Mouse (Mus musculus): ENCODE results near the gene Atg4d.
A peak's percentile ranks its signal among the peaks of the same experiment; 100 is the strongest.
"Not testable (repeated sequence)": the region's sequence is repeated elsewhere in the genome, so short reads cannot be mapped to it uniquely, and the experiment has no call there.

Atg4d gene

GRCm38 (mm10) chr9:21241343-21241742 is 23.8 kb upstream of the Atg4d start:
- peak; percentile 87 to 92 for DNase-seq

- DNase-seq: peak in 1 of 2 experiments; percentile 86
Measured at GRCm38 (mm10) chr9:21243826-21244427, 21.2 kb upstream of the Atg4d start.

DNA sequence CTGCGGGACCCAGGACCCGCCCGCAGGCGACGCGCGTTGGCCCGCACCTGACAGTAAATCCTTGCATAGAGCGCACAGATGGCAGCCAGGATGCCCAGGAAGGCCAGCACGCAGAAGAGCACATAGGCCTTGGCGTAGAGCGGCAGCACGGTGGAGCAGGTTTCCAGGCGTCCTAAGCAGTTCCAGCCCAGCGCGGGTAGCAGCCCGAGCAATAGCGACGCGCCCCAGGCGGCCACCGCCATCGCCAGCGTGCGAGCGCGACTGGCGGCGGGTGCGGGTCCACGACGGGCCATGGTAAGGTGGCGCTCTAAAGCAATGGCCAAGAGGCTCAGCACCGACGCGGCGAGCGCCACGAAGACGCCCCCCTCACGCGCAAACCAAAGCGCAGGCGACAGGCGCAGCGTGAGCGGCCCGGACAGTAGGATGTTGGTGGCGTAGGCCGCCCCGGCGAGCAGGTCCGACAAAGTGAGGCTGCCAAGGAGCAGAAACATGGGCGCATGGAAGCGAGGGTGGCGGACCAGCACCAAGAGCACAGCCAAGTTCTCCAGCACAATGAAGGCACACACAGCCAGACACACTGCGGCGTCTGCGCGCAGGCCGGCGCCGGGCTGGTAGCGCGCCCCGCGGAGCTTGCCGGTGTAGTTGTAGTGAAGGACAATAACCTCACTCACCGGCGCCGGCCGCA is 20.5 kb upstream of the Atg4d start:
- peak; percentile 81 to 87 for DNase-seq

GRCm38 (mm10) chr9:21245113-21245487 is 20.0 kb upstream of the Atg4d start:
- no peak for DNase-seq

- no peak for DNase-seq
Measured at GRCm38 (mm10) chr9:21246342-21246741, 18.8 kb upstream of the Atg4d start.

DNA sequence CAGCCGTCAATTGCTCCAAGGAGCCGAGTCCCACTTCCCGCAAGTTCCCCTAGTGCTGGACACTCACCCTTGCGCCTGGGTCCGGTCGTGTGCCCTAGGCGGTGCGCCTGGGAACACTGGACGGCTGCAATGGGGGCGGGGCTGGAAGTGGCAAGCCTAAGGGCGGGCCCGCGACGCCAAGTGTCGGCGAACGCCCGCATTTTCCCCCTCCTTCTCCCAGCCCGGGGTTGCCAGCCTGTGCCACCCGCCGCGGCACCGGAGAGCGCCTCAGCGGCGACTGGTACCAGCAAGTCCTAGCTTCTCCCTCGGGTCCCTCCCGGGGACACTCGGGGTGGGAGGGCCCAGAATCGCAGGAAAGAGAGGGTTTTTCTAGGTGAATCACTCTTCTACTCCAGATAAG is 16.8 kb upstream of the Atg4d start, which contains the start of gene S1pr5:
Gene S1pr5 (minus strand): TSS at position 118 of the 400 bp plus-strand sequence.
- peak; percentile 21 to 52 for DNase-seq

DNA sequence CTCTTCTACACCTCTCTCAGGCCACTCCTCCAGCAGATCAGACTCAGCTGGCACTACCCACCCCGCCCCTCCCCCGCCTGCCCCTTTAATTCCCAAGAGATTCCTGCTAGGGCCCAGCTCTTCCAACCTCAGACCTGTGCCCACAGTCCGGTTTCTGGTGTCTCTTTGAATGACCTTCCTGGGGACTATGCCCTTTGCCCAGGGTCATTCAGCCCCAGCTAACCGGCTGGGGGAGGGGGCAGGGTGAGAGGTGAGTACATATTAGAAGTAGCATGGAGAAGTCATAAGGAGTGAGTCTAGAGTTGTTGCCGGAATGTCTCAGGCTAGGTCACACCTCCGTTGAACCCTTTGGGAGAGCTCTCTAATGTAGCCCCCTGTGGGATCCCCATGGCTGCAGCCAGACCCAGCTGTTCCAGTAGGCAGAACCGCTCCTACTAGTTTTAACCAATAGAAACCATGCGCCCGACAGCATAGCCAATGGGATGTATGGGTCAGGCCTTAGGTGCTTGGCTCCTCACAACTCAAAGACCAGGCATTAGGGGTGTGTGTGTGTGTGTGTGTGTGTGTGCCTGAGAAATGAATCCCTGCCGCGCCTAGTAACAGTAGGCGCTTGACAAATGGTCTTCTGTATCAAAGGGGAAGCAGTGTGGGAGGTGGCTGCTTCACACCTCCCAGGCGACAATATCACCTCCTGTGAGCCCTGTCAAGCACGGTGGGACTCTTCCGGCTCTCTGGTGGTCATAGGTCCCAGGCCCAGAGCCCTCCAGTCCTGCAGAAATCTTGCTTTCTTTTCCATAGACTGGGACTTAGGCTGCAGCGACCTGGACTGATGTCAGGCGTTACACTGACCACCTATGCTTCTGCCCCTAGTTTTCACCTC is 15.2 kb upstream of the Atg4d start:
- DNase-seq: no peak

DNA sequence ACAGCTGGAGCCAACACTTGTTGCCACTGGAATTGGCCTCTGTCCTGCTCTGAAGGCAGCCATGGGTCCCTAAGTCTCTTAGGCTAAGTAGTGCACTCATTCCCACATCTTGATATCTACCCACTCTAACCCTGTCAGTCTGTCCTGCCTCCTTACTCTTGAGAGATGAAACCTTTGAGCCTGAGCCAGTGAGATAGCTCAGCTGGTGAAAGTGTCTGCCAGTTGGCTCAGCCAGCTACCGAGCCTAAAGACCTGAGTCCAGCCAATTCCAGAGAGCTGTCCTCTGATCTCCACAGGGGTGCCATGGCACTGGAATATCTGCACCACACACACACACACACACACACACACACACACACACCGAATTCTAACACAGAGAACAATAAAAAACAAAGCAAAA is 14.6 kb upstream of the Atg4d start:
- DNase-seq: peak in 1 of 2 experiments; percentile 6

- peak in 1 of 2 experiments; percentile 6 for DNase-seq
Measured at GRCm38 (mm10) chr9:21251116-21251735, 13.9 kb upstream of the Atg4d start.

DNA sequence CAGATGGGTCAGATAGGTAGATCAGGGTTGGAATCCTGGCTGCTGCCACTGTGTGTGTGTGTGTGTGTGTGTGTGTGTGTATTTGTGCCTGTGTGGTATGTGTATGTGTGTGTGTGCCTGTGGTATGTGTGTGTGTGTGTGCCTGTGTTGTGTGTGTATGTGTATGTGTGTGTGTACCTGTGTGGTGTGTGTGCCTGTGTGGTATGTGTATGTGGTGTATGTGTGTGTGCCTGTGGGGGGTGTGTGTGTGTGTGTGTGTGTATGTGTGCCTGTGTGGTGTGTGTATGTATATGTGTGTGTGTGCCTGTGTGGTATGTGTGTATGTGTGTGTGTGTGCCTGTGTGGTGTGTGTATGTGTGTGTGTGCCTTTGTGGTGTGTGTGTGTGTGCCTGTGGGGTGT is 10.4 kb upstream of the Atg4d start:
- DNase-seq: no peak

GRCm38 (mm10) chr9:21256349-21256748 is 8.7 kb upstream of the Atg4d start:
- not testable (repeated sequence) for DNase-seq

- DNase-seq: no peak
Measured at GRCm38 (mm10) chr9:21260491-21261040, 4.5 kb upstream of the Atg4d start.

DNA sequence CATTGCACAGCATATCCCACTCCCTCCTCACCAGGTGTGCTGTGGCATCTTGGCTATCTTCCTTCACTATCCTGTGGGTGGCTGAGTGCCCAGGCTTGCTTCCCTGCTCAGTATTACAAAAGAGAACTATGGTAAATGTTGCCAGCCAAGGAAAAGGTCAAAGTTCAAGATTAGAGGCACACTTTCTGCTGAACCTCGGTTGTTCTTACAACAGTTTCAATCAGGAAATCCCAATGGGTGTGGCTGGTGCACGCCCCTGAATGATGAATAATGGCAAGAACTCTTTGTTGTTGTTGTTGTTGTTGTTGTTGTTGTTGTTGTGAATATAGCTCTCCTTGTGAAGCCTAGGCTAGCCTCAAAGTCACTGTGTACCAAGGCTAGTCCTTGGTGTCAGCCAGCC is 3.3 kb upstream of the Atg4d start:
- no peak for DNase-seq

DNA sequence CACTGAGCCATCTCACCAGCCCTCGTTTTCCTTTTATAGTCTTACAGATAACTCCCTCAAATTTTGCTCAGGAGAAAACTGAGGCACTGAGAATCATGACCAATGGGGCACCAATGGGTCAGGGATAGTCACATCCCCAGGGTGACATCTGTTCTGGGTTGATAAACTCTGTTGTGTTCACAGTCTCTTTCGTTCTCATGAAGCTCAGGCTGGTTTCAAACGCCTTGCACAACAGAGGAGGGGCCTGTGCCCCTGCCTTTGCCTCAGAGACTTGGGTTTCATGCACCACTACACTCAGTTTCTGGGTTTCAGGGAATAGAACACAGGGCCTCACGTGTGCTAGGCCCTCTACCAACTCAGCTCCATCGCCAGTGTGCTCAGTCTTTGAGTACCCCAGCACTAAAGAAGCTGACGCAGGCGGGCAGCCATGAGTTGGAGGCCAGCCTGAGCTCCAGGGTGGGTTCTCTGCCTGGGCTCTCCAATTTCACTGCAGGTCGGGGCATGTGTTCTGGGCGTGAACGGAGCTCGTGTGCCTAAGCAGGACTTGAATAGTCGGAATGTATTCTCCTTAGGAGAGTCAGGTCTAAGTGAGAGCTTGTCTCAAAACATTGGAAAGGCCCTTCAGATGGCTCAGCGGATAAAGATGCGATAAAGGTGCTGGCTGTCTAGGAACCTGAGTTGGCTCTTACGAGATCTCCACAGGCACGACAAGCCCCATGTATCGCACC is 657 bp upstream of the Atg4d start:
- no peak for DNase-seq

DNA sequence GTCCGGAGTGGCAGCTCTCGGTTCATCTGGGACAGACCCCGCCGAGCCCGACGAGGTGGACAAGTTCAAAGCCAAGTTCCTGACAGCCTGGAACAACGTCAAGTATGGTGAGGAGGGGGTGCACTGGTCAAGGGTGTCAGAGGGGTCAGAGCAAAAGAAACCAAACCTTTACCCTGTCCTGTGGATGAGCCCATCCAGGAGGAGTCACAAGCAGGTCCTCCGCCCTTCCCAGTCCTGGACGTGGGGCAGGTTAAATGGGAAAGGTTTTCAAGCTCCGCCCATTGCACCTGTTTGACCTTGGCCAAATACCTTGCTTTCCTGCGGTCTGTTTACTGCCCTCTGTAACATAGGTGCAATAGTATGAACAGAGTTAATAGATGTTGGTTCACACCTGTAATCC is 518 bp downstream of the Atg4d start:
- no peak for DNase-seq

GRCm38 (mm10) chr9:21266889-21267288 is 1.8 kb downstream of the Atg4d start:
- DNase-seq: no peak

DNA sequence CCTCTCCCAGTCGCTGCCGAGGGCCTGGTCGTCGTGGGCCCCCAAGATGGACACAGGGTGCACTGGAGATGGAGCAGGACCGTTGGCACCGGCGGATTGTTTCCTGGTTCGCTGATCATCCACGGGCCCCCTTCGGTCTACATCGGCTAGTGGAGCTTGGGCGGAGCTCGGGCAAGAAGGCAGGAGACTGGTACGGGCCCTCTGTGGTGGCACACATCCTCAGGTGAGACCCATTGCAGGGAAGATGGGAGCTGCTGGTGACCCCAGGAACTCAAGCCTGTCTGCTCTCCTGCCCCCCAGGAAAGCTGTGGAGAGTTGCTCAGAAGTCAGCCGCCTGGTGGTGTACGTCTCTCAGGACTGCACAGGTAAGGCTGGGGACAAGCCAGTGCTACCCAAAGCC is 3.2 kb downstream of the Atg4d start:
- DNase-seq: no peak

DNA sequence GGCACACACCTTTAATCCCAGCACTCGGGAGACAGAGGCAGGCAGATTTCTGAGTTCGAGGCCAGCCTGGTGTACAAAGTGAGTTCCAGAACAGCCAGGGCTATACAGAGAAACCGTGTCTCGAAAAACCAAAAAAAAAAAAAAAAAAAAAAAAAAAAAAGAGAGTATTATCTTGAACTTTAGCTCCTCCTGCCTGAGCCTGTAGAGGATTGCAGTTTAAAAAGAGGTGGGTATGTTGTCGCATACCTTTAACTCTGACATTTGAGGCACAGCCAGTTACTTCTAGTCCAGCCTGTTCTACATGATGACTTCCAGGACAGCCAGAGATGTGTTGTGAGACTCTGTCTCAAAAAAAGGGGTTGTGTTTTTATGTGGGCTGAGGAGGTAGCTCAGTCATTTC is 4.5 kb downstream of the Atg4d start:
- DNase-seq: not testable (repeated sequence)

- no peak for DNase-seq
Measured at GRCm38 (mm10) chr9:21272391-21272790, 7.3 kb downstream of the Atg4d start.

DNA sequence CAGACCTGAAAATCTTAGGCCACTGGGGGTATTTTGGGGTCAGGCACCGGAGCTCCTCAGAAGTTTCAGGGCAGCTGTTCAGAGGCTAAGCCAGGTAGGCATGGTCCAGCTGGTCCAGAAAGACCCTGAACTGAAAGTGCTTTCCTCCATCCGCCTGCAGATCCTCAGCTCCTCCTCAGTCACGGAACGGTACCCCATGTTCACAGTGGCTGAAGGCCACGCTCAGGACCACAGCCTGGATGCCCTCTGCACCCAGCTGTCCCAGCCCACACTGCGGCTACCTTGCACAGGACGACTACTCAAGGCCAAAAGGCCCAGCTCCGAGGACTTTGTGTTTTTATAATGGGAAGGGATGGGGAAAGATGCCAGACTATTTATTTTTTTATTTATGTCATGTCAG is 8.0 kb downstream of the Atg4d start:
- no peak for DNase-seq

DNA sequence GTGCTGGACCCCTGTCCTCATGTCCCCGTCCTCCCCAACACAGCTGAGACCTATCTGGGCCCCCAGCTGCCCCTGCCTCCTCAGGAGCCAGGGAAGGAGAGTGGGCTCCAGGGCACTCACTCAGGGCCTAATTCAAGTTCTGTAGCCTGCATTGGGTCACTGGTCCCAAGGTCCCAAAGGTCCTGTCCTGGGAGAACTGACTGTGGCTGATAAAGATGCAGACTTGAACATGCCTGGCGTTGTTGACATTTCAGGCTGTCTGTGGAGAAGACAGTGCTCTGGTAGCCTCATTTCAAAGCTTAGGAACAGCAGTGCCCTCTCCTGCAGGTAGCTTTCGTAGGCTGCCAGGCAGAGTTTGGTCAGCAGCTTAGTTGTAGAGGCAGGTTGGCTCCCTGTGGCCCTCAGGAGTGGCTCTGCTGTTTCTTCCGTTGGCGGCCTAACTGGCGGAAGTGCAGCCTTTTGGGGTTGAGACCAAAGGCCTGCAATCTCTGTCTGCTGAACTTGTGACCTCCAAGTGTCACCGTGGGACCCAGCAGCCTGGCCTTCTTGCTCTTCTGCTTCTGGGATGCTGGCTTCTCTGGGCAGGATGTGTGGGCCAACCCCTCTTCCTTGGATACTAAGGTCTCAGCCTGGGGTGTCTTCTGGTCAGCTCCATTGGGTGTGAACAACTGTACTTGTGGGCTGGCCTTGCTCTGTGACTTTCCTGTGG is 8.6 kb downstream of the Atg4d start:
- no peak for DNase-seq

DNA sequence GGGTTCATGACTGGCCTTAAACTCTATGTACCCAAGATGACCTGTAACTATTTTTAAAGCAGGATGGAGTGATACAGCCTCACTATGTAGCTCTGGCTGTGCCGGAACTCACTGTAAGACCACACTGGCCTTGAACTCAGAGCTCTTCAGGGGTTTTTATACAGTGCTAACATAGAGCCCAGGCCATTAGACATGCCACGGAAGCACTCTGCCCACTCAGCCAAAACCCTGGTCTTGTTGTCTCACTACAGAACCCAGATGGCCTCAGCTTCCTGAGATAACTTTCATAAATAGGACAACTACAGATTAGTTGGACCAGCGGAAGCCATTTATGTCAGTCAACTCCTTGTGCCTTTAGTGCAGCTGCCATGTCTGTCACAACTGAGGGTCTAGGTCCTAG is 9.2 kb downstream of the Atg4d start:
- DNase-seq: no peak
